Comparison of ENCODE assay signal across 8 mouse cellular contexts in the genomic region with DNA sequence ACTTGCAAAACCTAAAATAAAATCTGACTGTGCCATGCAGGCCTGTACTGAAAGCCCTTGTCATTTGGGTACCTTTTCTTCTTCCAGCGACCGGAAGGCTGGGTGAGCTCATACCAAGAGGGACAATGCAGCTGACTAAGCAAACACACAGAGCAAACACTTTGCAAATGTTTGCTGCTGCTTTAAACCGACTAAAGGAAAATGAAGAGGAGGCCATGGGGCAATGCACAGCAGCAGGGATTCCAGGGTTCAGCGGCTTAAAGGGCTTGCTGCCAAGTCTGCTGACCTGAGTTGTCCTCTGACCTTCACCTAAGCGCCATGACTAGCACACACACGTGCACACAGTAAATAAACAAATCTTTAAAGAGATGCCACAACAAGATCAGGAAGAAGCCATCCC. TPM values are rescaled to one million over a fixed set of nuclear protein-coding genes. Genes with fewer than 3 reads are reported as not detected.
A peak's percentile ranks its signal among the peaks of the same experiment; 100 is the strongest.
DNase-seq lines count a peak whose midpoint lies in the region; TF ChIP-seq lines count a peak whose summit lies in the region.

No protein-coding gene starts in this region.

- H3K4me3 ChIP-seq in layer of hippocampus, adult 2 months = no peak overlapping the region
- no peak overlapping the region for H3K4me3 ChIP-seq in myocyte

- no peak for TF ChIP-seq POLR2A in myocyte (IDR thresholded peaks at IDR 0.05; ENCODE audit: insufficient read length, low read depth)

- H3K4me2 ChIP-seq in myocyte (ENCODE audit: low read depth) = peak overlapping the region; percentile 84

- H3K36me3 ChIP-seq in myocyte (ENCODE audit: control insufficient read depth, insufficient read depth) = no peaks in the 10 kb centered on the region

- peak overlapping the region; percentile 92 for H3K27ac ChIP-seq in layer of hippocampus, adult 2 months

- no peak for TF ChIP-seq CTCF in layer of hippocampus, adult 2 months (conservative IDR thresholded peaks at IDR 0.05)

- H3ac ChIP-seq in myocyte (ENCODE audit: control insufficient read depth, insufficient read length) = no peak overlapping the region

- H3K27me3 ChIP-seq in myocyte (ENCODE audit: control insufficient read depth, insufficient read depth, insufficient read length) = no peaks in the 10 kb centered on the region

- H3K79me2 ChIP-seq in myocyte (ENCODE audit: control insufficient read depth, insufficient read depth) = peaks cover 32% of the 10 kb centered on the region

- DNase-seq in adrenal gland, postnatal 10 days = peak; percentile 51
- DNase-seq in adrenal gland, adult 8-10 months = no peak
- no peak for DNase-seq in layer of hippocampus, adult 2 months (ENCODE audit: low spot score in 2 of 2)
- DNase-seq in layer of hippocampus, postnatal 10 days (ENCODE audit: low spot score in 2 of 2) = no peak
- peak; percentile 54 to 67 for DNase-seq in kidney, postnatal 4 days
- DNase-seq in ovary, adult 18-20 months (ENCODE audit: low spot score) = no peak
- no peak for DNase-seq in layer of hippocampus, postnatal 36 days

TF ChIP-seq in myocyte, 11 proteins besides CTCF, POLR2A, EP300 and RAD21:
- TF ChIP-seq SRF (IDR thresholded peaks at IDR 0.05; ENCODE audit: control insufficient read depth, insufficient read length, low read depth) = no peak
- no peak for TF ChIP-seq USF1 (IDR thresholded peaks at IDR 0.05; ENCODE audit: low read depth)
- TF ChIP-seq CEBPB (IDR thresholded peaks at IDR 0.05; ENCODE audit: insufficient read depth, poor library complexity, severe bottlenecking) = no peak
- TF ChIP-seq POLR2AphosphoS2 (IDR thresholded peaks at IDR 0.05; ENCODE audit: insufficient read length, low read depth) = no peak
- TF ChIP-seq MYOD1 (IDR thresholded peaks at IDR 0.05; ENCODE audit: control insufficient read depth in 1 of 3, insufficient read length in 2 of 3, low read depth in 2 of 3) = no peak
- TF ChIP-seq MYOG (IDR thresholded peaks at IDR 0.05; ENCODE audit: control insufficient read depth in 1 of 3, insufficient read depth in 1 of 3, insufficient read length in 2 of 3, low read depth in 2 of 3) = no peak

RNA-seq across cellular contexts. Expression of gene Ankrd33b, which starts 23.9 kb away (rescaled TPM):
- total RNA-seq in adrenal gland, postnatal 10 days (2021) = 1 to 10 TPM; 1.6 to 2.1 TPM
- total RNA-seq in adrenal gland, adult 8-10 months (2022) = 1 to 10 TPM; 1.1 to 3.8 (median 2.7) TPM
- 10 to 100 TPM; 58.7 to 59.4 TPM for total RNA-seq in layer of hippocampus, adult 2 months (2021)
- total RNA-seq in layer of hippocampus, postnatal 10 days (2021) = 10 to 100 TPM; 13.6 to 13.9 TPM
- polyA plus RNA-seq in myocyte (2012; fragmentation: generic; extraction: Trizol) = 5.7 TPM
- 10 to 100 TPM; 53.2 to 54.2 TPM for total RNA-seq in layer of hippocampus, postnatal 36 days (2021)

Comparison
In these comparisons a context has a peak if more than half of its experiments do, and no peak if none do; other contexts are left out.
1. DNase-seq: peak in adrenal gland, postnatal 10 days (single experiment) and kidney, postnatal 4 days (2 of 2); none in adrenal gland, adult 8-10 months (single experiment), layer of hippocampus, adult 2 months (0 of 2), layer of hippocampus, postnatal 10 days (0 of 2), ovary, adult 18-20 months (single experiment) and layer of hippocampus, postnatal 36 days (0 of 2).